Mouse (Mus musculus) lung, adult 18-20 months (tissue): ENCODE measurements around the gene Ecm2.

ENCODE experiments used
- DNase-seq, 2 experiments: peaks; one replicate each; pipeline ENCODE4 v3.0.0; 2022; ENCODE audit warnings: mixed read lengths in 2 of 2

Gene Ecm2

DNA sequence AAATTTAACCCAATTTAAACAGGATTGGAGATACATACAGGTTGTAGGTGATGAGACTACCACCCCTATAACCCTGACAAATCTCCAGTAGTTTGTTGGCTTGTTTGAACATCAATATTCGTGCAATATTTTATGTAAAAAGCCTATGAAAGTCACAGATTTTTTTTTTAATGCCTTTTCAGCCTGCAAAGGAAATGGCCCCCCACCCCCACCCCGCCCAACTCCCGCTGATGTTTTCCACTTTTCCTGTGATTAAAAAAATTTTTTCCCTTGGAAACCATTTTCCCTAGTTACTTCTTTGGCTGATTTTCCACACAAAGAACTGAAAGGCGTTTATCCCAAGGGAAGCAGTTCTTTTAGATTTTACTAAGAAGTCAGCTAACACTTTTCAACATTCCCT is at the start of gene Ecm2:
TSS of gene Ecm2 (plus strand) at position 301 of the 400 bp plus-strand sequence.
- no peak for DNase-seq

DNA sequence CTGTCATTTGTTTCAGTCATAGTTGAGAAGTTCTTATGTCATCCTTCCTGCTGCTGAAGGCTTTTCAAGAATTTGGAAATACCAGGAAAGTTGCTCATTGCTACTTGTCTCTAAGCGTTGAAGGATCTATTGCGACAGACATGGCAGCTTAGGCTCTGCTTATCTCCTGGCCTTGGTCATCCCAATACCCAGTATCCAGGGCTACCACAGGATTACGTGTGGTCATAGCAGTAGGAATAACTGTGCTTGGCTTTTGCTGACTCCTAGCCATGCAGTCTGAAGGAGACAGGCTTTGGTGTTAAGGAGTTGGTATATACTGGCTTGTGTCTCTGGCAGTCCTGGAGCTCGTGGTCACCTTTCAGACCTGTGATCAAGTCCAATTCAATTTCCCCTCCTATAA is 44.3 kb upstream of the Ecm2 start:
- DNase-seq, result peak; percentile 23 to 53

DNA sequence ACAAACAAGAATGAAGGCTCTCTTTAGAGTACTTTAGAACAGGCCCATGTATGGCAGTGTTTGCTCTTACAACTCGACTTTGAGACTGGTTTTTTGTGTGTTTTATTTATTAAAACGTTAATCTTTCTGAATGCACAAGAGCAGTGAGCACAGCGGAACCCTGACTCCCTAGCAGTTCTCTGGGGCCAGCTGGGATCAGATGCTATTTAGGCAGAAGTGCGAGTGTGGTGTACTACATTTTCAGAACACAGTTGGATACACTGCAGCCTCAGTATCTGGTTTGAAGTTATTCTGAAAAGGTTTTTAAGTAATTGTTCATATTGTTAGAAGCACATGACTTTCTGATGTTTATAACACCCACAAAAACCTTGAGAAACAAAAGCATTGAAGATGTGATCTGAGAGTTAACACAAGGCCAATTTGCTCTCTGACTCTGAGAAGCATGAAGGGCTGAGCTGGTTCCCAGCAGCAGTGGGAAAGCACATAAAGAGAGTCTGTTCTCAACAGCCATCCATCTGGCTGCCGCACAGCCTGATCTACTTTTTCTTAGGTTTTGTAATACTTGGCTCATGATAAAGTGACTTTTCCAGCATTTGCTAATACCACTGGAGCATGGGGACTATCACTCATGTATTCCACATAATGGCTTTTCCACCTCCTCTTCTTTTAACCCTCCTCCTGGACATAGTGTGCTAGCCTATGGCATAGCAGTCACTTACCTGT is 43.8 kb upstream of the Ecm2 start:
- peak; percentile 28 to 42 for DNase-seq

DNA sequence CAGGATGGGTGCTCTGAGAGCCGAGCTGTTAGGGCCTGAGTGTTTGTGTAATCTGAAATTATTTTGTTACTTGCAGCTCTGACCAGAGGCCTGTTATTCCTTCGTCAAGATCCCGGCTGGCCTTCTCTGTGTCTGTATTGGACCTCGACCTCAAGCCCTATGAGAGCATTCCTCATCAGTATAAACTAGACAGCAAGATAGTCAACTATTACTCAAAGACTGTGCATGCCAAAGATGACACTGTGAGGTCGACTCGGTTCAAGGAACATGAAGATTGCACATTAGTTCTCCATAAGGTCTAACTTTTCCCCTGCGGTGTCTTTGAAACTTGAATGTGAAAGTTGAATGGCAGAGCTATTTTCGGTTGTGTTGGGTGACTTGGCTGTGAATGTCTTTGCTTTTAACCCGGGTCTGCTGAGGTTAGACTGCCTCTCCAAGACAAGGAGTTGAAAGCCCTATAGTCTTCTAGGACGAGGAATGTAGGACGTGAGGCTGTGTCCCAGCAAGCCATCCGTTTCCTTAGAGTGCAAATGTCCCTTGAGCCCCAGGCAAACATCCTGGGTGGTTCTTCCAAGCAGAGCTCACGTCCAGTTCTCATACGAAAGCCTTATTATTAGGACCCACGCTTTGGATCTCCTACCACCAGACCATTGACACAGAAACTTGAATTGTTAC is 43.0 kb upstream of the Ecm2 start:
- peak; percentile 38 to 58 for DNase-seq

DNA sequence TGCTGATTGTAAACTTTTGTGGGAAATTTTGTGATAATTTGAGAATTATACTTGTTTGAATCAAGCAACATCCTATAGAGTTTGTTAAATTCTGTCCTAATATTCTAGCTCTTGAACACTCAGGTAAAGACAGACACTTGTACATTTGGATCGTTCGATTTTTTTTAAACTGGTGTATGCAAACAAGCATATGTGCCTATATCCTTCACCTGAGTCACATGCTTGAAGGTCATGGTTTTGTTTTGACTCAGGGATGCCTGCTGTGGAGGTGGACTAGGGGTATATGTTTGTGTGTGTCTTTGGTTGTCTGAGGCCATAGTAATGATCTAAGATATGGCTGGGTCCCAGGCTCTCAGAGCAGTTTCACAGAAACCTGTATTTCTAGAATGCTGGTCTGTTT is 41.7 kb upstream of the Ecm2 start:
- no peak for DNase-seq

DNA sequence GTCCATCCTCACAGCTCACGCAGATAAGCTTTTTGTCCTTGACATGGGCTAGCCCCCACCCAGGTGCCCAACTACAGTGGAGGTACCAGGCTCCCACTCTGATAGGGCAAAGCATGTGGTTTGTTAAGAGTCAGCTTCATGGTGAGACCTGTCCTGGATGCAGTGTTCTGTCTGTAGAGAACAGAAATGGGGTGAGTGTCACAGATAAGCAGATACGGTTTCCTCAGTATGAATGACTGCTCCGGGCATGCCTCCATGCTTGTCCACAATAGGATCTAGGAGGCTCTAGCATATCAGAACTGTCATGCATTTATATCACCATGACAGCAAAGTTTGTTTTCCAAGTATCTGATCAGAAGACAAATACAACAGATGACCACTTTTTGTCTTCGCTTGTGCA is 38.7 kb upstream of the Ecm2 start:
- no peak for DNase-seq

DNA sequence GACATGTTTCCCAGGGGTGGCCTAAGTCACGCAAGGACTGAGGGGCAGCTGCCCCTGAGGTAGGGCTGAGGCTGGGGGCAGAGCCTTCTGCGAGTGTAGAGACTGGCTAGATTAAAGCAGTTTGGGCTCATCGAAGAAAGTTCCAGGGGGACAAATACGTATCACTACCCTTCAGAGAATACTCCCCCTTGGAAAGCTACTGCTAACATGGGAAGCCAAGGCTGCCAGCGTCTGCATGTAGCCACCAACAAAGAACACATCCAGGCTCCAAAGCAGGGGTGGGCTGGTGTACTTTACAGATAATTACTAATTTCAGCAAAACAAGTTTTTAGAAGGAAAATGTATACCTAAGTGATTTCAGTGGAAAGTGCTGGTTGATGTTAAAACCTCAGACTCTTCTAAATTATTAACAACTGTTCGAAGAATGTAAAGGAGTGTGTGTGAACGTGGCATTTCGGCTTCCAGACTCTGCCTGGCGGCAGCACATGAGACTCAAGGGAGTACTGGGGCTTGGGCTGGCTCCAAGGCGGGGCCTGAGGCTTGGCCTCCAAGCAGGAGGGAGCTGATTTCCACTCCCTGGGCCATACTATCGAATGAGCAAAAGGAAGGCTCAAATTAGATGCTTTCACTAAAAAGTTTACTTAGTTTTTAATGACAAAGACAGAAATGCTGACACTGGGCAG is 38.1 kb upstream of the Ecm2 start:
- no peak for DNase-seq

DNA sequence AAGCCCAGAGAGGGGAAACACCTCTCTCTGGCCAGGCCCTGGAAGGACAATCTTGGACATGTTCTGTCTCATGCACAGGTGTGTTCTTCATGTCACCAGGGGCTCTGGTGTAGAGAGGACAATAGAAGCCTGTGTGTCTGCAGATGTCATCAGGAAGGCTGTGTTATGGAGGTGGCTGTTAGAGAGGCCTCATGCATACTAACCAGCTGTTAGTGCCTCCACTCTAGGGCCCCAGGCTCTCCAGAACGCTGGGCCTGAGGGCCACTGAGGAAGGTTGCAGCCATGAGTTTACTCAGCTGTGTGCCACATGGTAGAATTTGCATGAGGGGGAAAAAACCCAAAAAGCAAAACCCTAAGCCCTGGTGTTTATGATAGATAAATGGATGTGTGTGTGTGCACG is 37.0 kb upstream of the Ecm2 start:
- DNase-seq, result no peak

DNA sequence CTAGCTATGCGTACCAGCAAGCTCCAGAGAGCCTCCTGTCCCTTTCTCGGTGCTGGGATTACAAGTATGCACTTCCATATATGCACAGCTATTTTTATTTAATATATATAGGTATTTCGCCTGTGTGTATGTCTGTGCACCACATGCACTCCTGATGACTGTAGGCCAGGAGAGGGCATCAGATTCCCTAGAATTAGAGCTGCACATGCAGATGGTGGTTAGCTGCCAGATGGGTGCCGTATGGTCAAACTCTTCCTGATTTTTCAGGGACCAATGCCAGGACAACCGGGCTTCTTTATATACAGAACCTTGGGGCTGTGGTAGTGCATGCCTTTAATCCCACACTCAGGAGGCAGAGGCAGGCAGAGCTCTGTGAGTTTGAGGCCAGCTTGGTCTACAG is 35.6 kb upstream of the Ecm2 start:
- DNase-seq, result no peak

DNA sequence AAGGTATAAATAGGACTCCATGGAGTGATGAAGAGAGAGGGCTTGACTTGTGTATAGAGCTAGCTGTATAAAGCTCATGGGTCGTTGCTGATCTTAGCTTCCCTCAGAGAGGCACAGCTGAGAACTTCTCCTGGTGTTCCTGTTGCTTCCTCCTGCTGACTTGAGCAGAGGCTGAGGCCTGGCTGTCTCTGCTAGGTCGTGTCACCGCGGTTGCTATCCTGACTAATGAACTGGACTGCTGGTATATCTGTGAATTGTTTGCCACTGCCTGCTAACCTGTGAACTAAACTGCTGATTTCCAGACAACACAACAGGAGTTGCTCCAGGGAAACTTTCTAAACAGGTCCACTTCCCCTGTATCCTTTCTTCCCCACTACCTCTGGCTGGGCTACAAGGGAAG is 34.3 kb upstream of the Ecm2 start:
- no peak for DNase-seq

DNA sequence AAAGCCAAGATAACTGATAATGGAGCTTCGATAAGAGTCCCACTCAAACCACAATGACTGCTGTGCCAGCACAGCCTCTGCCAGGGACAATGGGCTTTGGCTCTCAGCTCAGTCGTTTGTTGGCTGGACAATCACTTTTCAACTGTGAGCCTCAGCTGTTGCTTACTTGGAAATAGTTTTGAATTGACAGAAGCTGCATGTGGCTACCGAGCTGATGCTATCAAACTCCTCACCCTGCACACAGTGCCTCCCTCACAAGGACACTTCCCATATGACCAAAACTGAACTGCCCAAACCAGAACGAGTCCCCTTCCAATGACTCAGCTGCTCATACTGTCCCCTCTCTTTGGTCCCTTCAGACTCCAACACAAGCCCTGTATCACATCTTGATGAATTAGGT is 33.8 kb upstream of the Ecm2 start:
- peak in 1 of 2 experiments; percentile 38 for DNase-seq

DNA sequence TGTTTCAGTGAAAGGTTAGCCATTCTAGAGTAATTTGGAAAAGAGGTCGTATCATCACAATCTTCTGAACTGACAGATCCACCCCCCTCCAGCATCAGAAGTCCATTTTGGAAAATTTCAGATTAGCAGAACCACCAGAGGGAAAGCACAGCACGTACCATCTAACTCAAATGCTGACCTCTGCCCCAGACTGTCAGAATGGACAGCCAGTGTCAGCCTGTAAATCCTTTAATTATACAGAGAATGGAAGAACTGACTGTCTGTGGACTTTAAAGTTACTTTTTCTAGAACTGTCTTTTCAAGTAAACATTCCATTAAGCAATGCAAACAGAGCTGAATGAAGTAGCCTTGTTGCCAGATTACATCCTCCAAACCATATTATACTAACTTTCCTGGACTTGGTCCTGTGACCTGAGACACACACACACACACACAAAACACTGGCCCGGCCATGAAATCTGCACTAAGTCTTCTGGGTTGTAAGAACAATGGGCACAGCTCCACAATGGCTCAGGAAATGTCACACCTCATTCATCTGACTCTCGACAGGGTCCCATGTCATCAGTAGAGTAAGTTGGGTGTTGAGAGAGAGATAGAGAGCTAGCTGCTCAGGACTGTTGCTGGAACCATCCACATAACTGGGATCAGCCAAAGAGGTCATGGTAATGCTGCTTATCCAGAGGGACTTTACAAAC is 32.5 kb upstream of the Ecm2 start:
- peak; percentile 43 to 58 for DNase-seq

DNA sequence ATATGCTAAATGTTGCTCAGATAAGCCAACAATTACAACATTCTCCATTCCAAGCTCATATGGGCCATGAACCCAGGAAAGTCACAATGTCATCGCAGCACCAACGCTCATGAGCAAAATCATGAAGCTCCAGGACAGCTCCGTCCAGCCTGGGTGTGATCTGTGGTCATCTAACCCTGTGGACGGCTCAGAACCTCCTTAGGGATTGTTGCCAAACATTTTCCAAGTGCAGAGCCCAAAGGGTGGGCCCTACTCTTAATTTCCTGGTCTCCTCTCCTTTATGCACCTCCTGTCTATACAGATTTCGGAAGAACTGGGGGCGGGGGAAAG is 32.0 kb upstream of the Ecm2 start:
- DNase-seq, result no peak

DNA sequence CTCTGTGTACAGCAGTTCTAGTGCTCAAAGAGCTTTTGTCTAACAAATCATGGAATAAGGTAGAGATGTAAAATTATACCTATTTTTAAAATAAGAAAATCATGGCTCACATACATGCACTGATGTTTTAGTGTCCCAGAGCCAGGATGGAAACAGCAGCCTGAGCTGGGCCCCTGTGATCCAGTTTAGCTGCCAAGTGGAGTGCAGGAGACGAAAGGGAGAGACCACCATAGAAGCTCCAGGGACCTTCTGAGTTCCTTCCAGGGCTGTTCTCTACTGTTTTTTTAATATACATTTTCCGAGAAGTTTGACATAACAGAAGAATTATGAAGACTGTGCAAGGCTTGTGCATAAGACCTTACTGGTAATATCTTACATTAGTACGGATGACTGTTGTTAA is 26.7 kb upstream of the Ecm2 start:
- DNase-seq, result no peak

DNA sequence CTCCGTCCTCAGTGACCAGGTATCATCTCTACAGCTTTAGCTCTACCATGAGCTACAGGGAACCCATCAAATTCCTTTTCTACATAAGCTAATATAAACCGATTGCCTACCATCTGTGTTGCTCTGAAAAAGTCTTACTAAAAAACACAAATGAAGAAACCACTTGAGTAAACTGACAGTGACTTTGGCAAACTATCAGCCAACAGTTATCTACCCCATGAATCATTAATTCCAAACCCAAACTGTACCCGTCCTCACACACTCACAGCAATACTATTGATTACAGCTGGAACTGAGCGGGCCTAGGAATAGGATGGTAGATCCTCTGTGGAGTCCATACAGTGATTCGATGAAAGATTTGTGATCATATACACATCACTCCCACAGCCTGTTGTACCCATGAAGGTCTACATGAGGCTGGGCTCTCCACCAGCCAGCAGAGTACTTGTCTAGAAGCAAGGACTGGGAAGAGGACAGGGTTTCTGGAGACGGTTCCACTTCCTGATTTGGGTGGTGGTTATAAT is 25.7 kb upstream of the Ecm2 start:
- no peak for DNase-seq

DNA sequence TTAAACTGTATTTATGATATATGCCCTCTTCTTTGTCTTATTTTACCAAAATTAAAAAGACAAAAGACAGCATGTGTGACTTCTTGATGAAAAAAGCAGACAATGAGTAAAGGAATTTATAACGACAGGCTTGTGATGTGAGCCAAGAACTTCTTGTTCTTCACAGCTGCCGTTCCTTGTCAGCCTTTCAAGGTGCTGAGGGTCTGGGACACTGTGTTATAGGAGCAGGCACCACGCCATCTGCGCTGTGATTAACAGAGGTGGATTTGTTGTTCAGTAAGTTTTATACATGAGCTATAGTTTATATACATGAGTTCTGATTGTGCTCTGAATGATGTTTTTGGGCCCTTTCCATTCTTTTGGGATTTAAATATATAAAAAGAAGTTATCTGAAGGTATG is 25.2 kb upstream of the Ecm2 start:
- peak; percentile 28 to 58 for DNase-seq

DNA sequence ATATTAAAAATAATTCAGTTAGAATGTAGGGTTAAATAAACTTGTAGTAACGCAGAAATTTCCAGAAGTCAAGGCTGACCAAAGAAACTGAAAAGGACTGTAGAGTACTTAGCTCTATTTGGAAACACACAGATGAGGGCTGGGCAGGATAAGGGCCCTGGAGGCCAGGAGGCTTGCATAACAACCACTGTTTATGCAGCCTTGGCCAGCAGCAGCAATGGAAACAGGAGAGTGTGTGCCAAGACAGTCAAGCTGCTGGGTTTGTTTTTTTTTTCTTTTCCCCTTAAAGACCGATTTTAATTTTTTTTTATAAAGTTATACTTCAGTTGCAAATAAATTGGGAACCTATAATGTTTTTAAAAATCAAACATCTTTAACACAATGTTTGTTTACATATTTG is 24.6 kb upstream of the Ecm2 start:
- DNase-seq, result peak; percentile 89 to 93

DNA sequence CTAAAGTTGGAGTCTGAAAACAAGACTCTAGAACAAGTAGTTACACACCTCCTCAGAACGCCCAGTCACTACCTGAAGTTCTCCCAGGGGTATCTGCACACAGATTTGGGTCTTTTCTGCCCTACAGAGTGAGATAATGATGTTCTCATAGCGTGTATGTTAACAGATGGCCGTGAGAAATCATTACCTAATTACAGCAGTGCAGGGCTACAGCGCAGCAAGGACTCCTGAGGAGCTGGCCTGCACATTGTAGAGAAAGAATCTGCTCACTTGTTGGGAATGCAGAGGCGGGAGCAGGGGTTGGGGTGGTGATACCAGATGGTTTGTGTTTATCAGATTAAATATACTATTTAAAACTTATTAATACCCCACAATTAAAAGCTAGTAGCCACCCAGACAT is 24.1 kb upstream of the Ecm2 start:
- no peak for DNase-seq

DNA sequence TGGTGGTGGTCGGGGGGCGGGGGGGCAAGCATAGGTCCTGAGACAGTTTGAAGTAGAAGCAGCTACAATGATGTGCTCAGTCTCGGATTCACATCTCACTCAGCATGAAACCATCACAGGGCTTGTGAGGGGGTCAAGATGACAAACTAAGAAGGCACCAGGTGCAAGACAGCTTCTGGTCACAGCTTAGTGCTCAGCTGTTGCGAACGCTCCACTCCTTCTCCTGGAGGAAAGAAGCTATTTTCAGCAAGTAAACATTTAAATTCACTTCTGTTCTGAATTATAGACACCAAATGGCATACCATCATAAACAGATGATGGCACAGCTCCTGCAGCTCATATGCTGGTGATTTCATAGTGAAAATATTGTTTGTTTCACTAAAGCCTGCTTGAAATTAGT is 19.2 kb upstream of the Ecm2 start:
- DNase-seq, result no peak

DNA sequence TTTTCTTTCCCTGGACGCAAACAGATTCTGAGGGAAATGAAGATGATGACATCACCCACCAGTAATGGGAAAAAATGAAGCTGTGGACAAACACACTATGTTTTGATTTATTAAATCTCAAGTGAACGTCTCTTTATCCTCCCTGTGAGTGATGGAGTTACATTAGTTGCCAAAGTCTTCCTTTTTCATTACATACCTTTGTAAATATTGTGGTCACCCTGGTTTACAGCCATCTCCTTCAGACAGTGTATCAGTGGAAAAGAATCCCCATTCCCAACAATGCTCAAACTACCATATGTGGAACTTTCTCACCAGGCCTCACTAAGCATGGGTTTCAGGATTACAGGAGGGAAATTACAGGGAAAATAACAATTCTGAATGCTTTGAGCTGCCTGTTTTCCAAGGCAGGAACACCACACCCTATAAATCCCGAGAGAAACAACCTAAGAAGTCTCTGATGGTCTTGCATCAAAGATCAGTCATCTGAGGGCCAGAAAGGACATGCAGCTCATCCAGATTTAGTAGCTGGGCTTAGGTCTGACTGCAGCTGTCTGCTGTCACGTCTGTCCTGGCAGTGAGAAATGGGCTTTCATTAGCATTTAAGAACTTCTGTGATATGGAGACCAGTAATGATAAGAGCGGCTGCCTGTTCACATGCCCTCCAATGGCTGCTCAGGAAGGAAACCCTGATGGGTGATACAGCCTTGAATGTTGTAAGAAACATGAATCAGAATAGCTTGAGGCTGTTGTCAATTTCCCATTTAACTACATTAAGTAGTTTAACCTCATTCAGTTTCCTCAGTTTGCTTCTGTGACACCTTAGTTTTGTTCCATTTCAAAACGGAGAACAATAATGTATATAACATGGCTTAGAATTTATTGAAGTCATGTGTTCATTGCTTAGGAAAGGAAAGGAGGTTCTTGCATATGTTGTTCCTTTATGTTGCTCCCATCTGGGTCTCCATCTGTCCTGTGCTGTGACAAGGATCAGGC is 11.9 kb upstream of the Ecm2 start, which contains the start of gene Tes3-ps:
TSS of gene Tes3-ps (plus strand) at position 943 of the 993 bp plus-strand sequence.
- DNase-seq, result no peak

DNA sequence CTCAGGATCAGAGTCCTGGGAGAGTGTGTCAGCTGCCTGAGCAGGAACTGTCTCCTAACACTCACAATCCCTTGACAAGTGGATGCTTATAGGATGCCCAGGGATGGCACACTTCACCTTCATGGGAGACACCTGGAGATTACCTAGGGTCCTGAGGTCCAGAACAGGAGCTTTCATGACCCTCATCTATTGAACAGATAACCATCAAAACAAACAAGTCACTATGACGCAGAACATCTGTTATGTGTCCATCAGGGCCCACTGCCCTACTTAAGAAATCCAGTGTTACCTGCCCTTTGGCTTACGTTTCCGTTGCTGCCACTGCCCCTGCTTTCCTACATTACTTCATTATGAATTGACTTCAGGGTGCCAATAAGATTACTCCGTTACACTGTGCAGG is 1.2 kb downstream of the Ecm2 start:
- DNase-seq, result no peak

DNA sequence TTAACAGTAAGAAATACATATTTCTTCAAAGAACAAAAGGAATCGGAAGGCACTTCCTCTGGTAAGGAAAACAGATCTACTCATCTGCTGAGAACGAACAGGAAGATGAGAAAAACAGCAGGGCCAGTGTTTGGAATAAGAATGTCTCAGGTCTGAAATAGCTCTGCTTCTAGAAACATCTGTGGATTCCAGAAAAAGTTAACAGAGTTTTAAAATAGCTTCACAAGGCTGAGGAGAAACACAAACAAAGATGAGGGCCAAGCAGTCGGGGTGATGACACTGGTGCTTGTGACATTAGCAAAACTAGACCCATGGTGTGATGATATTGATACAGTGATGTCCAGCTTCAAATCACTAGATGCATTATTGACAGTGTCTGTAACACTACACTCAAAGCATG is 2.6 kb downstream of the Ecm2 start:
- peak in 1 of 2 experiments; percentile 30 for DNase-seq
